Mouse (Mus musculus): ENCODE measurements around the gene Ifi44.

The Ifi44 gene

GRCm38 (mm10) chr3:151749737-151750136 is at the start of gene Ifi44:
TSS of gene Ifi44 (minus strand) at chr3:151749960.
- in situ Hi-C loops (cut with MboI, MseI) = no loop called here

GRCm38 (mm10) chr3:151788622-151789021 is 38.9 kb upstream of the Ifi44 start:
- in situ Hi-C loops (cut with MboI, MseI) = no loop called here

- in situ Hi-C loops (cut with MboI, MseI) = no loop called here
Observed at GRCm38 (mm10) chr3:151775089-151775488, 25.3 kb upstream of the Ifi44 start.

GRCm38 (mm10) chr3:151771074-151771473 is 21.3 kb upstream of the Ifi44 start:
- in situ Hi-C loops (cut with MboI, MseI) = no loop called here

- in situ Hi-C loops (cut with MboI, MseI) = no loop called here
Observed at GRCm38 (mm10) chr3:151748514-151748913, 1.2 kb downstream of the Ifi44 start.

GRCm38 (mm10) chr3:151746058-151746457 is 3.7 kb downstream of the Ifi44 start:
- in situ Hi-C loops (cut with MboI, MseI) = no loop called here

DNA sequence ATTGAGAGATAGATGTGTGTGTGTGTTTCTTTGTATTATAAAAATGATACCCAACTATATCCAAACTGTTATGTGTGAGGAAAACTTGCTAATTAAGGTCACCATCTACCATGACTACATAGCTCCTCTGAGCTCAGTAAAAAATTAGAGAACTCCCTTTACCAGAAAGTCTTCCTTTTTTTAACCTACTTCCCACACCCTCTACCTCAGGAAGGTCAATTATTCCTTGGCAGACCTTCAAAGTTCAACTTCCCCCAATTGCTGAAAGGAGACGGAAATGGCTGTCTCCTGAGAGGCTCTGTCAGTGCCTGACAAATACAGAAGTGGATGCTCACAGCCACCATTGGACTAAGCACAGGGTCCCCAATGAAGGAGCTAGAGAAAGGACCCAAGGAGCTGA is 7.5 kb downstream of the Ifi44 start:
- in situ Hi-C loops (cut with MboI, MseI) = no loop called here

DNA sequence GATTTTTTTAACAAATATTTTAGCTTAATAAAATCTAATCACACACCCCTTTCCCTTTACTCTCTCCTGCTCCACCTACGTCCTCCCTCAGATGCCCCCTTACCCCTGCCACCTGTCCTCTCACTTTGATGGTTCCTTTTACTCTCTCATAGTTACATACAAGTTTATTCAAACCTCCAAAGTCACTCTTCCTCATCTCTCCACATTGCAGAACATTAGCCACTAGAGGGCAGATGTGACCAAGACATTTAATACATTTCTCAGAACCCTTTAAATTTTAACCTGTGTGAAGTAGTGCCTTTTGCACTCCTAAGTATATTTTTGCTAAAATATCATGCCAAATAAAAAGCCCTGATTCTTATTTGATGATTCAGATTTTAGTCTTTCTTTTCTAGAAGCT is 33.5 kb downstream of the Ifi44 start:
- in situ Hi-C loops (cut with MboI, MseI) = loop anchor here in 1 of 2 experiments (5.0 kb wide), 1 partner anchor 376 kb away; no protein-coding TSS in a partner anchor

DNA sequence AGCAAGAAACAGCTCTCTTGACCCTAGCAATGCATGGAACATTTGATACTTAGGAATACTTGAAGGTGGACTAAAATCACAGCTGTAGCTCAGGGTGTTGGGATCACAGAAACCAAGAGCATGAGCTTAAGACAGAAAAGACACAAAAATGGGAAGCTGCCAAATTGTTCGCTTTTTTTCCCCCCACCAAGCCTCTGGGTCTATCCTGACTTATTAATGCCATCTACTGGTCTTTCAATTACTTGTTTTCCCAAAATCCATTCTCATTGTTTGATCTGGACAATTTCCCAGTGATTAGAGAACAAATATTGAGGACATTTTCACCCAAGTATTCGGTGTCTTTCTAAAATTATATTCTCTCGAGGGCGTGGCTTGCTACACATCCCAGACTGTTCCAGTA is 42.4 kb downstream of the Ifi44 start:
- in situ Hi-C loops (cut with MboI, MseI) = no loop called here

All from T-helper 17 cell (primary cell).